Mouse (Mus musculus): ENCODE data around the gene Adcy9. TPM values are rescaled to one million over a fixed set of nuclear protein-coding genes. Genes with fewer than 3 reads are reported as not detected.
"Not testable (repeated sequence)": the region's sequence is repeated elsewhere in the genome, so short reads cannot be mapped to it uniquely, and the experiment has no call there.

Adcy9 gene
- total RNA-seq, 2 experiments from 2014 or later: 27.0 to 28.2 TPM

- no peak for DNase-seq
These were observed 37.9 kb downstream of the Adcy9 start for GRCm38 (mm10) chr16:4382406-4382805.

GRCm38 (mm10) chr16:4381487-4381886 lies 38.8 kb downstream of the Adcy9 start:
- DNase-seq: no peak

GRCm38 (mm10) chr16:4378788-4379187 lies 41.5 kb downstream of the Adcy9 start:
- no peak for DNase-seq

GRCm38 (mm10) chr16:4377556-4377955 lies 42.7 kb downstream of the Adcy9 start:
- no peak for DNase-seq

GRCm38 (mm10) chr16:4374780-4375380 lies 45.4 kb downstream of the Adcy9 start:
- DNase-seq: peak; percentile 65

GRCm38 (mm10) chr16:4374270-4374669 lies 46.0 kb downstream of the Adcy9 start:
- DNase-seq: no peak

- DNase-seq: no peak
These were observed 49.3 kb downstream of the Adcy9 start for GRCm38 (mm10) chr16:4371039-4371438.

GRCm38 (mm10) chr16:4370141-4370541 lies 50.2 kb downstream of the Adcy9 start:
- peak; percentile 69 for DNase-seq

GRCm38 (mm10) chr16:4367930-4368329 lies 52.4 kb downstream of the Adcy9 start:
- no peak for DNase-seq

- DNase-seq: no peak
These were observed 53.0 kb downstream of the Adcy9 start for GRCm38 (mm10) chr16:4367291-4367690.

GRCm38 (mm10) chr16:4366671-4367070 lies 53.6 kb downstream of the Adcy9 start:
- DNase-seq: no peak

GRCm38 (mm10) chr16:4363341-4364116 lies 56.8 kb downstream of the Adcy9 start:
- no peak for DNase-seq

- DNase-seq: no peak
These were observed 64.8 kb downstream of the Adcy9 start for GRCm38 (mm10) chr16:4355260-4356043.

GRCm38 (mm10) chr16:4342579-4342978 lies 77.7 kb downstream of the Adcy9 start:
- no peak for DNase-seq

GRCm38 (mm10) chr16:4341316-4342062 lies 78.8 kb downstream of the Adcy9 start:
- no peak for DNase-seq

- DNase-seq: not testable (repeated sequence)
These were observed 81.1 kb downstream of the Adcy9 start for GRCm38 (mm10) chr16:4339216-4339615.

- DNase-seq: no peak
These were observed 83.0 kb downstream of the Adcy9 start for GRCm38 (mm10) chr16:4337269-4337668.

GRCm38 (mm10) chr16:4333788-4334187 lies 86.5 kb downstream of the Adcy9 start:
- no peak for DNase-seq

GRCm38 (mm10) chr16:4333371-4333770 lies 86.9 kb downstream of the Adcy9 start:
- no peak for DNase-seq

GRCm38 (mm10) chr16:4327081-4327480 lies 93.2 kb downstream of the Adcy9 start:
- no peak for DNase-seq

- DNase-seq: no peak
These were observed 94.5 kb downstream of the Adcy9 start for GRCm38 (mm10) chr16:4325801-4326200.

GRCm38 (mm10) chr16:4324967-4325366 lies 95.3 kb downstream of the Adcy9 start:
- DNase-seq: no peak

All from gastrocnemius, postnatal 25 days (tissue).